Mouse (Mus musculus) liver, adult (tissue): Measurements from ENCODE around the gene Fhod1.
A peak's percentile ranks its signal among the peaks of the same experiment; 100 is the strongest.

ENCODE experiments used
- GATA4 ChIP-seq: IDR thresholded peaks from 2 replicates; pipeline ENCODE4 v1.6.1; 2014; ENCODE audit warnings: mild to moderate bottlenecking, low read length; ENCODE audit not compliant: insufficient replicate concordance

The Fhod1 gene

GRCm38 (mm10) chr8:105313622-105314402 lies 33.9 kb downstream of the Fhod1 start:
- TF ChIP-seq GATA4, result no peak

- TF ChIP-seq GATA4, result no peak
These were observed 34.8 kb downstream of the Fhod1 start for GRCm38 (mm10) chr8:105312891-105313481.

DNA sequence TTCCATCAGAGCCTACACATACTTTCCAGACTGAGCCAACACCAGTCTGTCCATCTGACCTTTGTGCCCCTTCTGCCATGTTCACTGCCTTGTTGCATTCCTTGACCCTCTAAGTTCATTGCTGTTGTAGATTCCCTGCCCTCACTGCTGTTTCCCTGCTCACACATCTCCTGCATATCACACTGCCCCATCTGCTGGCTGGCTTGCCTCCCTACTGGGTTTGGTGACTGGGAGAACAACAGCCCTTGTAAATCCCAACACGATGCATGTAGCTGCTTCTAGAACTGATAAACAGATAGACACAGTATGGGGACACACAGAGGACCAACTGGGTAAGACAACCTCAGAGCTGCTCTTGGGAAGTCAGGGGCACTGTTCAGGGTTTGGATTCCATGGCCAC lies 36.0 kb downstream of the Fhod1 start:
- no peak for TF ChIP-seq GATA4

DNA sequence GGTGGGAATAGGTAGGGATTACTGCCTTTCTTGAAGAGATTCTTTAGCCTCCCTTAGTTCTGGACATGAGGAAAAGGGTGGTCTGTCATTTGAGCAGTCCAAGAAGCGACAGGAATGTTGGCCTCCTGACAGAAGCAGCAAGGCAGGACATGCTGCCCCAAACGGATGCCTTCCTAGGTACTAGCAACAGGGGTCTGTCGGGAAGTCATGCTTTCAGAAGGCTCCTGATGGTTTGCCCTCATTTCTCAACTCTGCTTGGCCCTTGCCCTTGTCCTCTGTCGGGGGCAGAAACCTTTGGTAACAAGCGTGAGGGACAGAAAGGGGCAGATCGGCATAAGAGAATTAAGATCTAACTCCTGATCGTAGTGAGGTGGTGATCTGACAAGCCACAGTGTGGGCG lies 37.6 kb downstream of the Fhod1 start:
- TF ChIP-seq GATA4, result no peak

GRCm38 (mm10) chr8:105309142-105309847 lies 38.5 kb downstream of the Fhod1 start:
- TF ChIP-seq GATA4, result no peak

- TF ChIP-seq GATA4, result no peak
These were observed 39.3 kb downstream of the Fhod1 start for GRCm38 (mm10) chr8:105308428-105308827.

DNA sequence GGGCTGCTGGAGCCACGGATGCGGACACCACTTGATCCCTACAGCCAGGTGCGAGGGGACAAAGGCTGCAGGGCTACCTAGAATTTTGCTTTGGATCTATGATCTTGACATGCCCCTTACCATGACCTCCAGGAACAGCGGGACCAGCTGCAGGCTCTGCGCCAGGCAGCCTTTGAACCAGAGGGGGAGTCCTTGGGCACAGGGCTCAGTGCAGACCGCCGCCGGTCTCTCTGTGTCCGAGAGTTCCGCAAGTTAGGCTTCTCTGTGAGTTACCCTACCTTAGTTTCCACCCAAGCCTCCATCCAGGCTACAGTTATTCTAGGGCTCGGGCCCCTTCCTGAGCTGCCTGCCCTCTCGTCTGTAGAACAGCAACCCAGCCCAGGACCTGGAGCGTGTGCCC lies 40.1 kb downstream of the Fhod1 start:
- TF ChIP-seq GATA4, result no peak

DNA sequence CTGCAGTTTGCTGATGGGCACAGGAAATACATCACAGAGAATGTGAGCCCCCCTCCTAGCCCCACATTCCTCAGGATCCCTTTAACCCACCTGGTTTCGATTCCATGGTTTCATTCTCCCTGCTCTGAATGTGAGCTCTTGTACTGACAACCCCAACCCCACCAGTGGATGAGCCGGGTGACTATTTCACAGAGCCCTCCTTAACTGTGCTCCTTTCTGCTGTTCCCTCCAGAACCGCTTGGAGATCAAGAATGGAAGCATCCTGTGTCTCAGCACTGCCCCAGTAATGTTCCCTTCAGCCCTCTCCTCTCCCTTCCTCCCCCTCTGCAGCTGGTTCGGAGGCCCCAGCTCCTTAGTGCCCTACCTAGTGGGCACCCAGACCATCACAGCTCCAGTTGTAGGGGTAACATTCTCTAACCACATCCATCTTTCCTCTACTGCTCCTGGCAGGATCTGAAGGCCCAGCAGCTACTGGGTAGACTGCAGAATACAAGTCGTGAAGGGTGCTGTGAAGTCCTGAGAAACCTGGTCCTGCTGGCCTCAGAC lies 41.5 kb downstream of the Fhod1 start:
- no peak for TF ChIP-seq GATA4

- TF ChIP-seq GATA4, result peak; percentile 37; the same call in 1 of the 2 replicates
These were observed 42.3 kb downstream of the Fhod1 start, which contains the start of gene Elmo3 for GRCm38 (mm10) chr8:105305211-105306145. Gene Elmo3, plus strand, starts transcription at chr8:105305601.

DNA sequence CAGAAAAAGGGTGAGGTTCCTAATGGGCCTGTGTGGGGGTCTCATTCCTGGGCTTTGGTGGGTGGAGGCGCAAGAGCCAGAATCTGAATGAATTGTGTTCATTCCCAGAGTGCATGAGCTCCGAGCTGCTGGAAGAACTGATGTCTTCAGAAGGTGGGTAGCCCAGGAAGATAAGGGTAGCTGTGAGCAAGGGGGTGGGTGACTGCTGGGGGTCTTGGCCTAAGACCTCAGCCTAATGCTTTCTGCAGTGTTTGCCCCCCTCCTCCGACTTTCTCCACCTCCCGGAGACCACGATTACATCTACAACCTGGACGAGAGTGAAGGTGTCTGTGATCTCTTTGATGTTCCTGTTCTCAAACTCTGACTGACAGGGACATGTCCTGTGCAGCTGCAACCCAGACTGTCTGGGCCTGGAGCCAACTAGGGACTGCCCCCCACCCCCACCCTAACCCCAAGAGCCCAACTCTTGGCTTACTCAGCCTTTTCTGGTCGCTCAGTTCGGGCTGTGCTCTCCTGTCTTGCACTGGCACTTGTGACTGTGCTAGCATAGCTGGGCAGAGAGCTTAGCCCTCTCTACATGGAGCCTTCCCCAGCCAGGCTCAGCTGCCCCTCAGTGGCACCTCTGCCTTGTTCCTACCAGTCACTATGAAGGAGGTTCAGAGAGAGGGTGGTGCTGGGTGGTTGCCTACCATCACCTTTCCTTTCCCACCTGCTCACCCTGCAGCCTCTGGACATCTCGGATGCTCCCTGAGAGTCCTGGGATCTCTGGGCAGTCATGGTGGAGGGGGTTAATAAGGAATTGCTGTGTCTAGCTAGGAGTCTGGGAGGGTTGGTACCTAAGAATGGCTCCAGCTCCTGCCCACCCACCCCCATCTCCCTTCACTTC lies 43.2 kb downstream of the Fhod1 start:
- no peak for TF ChIP-seq GATA4

GRCm38 (mm10) chr8:105303874-105304273 lies 43.9 kb downstream of the Fhod1 start:
- TF ChIP-seq GATA4, result no peak

- TF ChIP-seq GATA4, result no peak
These were observed 44.4 kb downstream of the Fhod1 start for GRCm38 (mm10) chr8:105303396-105303795.

- no peak for TF ChIP-seq GATA4
These were observed 47.8 kb downstream of the Fhod1 start for GRCm38 (mm10) chr8:105299962-105300361.
